Mouse (Mus musculus) liver, embryonic 14.5 days (tissue): ENCODE data around the gene Mrpl34. TPM values are rescaled to one million over a fixed set of nuclear protein-coding genes. Genes with fewer than 3 reads are reported as not detected.

Experiments
- ATAC-seq: fragments of 200-750 bp; cut with Nextera tagmentation; 2 replicates; pipeline ENCODE4 v1.8.0; 2017; ENCODE audit warnings: moderate number of reproducible peaks, mild to moderate bottlenecking, moderate library complexity; ENCODE audit not compliant: insufficient read depth
- DNase-seq, 3 experiments: peaks; one replicate each; pipeline ENCODE4 v3.0.0-alpha.2; 2012 to 2013; ENCODE audit warnings: low read depth in 3 of 3, low spot score in 3 of 3
- H3K27ac ChIP-seq: fragments of 300-500 bp; sonication (generic); 2 replicates; pipeline ENCODE4 v1.5.1; 2014; ENCODE audit warnings: moderate library complexity, mild to moderate bottlenecking, control low read depth, inconsistent platforms
- H3K27me3 ChIP-seq: fragments of 300-500 bp; sonication (generic); 2 replicates; pipeline ENCODE4 v1.6.1; 2014; ENCODE audit warnings: mild to moderate bottlenecking, low read length, moderate library complexity; ENCODE audit not compliant: control insufficient read depth, insufficient read depth
- H3K36me3 ChIP-seq: fragments of 300-500 bp; sonication (generic); replicated peaks from 2 replicates; pipeline ENCODE4 v1.6.1; 2014; ENCODE audit warnings: low read depth; ENCODE audit not compliant: control insufficient read depth, insufficient read depth
- H3K4me1 ChIP-seq, 2 experiments: fragments of 200-500 bp in 1 of 2; fragments of 300-500 bp in 1 of 2; sonication (generic) in 1 of 2; replicated peaks; 2 replicates each; pipeline ENCODE4 v1.6.1; 2012 to 2014; ENCODE audit warnings: antibody characterized with exemption in 1 of 2, inconsistent platforms in 1 of 2, low read length in 1 of 2; ENCODE audit not compliant: control insufficient read depth in 2 of 2, insufficient read depth in 2 of 2
- H3K4me2 ChIP-seq: fragments of 300-500 bp; sonication (generic); 2 replicates; pipeline ENCODE4 v1.6.1; 2014; ENCODE audit warnings: low read depth, mild to moderate bottlenecking, control low read depth, moderate library complexity
- H3K4me3 ChIP-seq, 2 experiments: fragments of 200-500 bp in 1 of 2; fragments of 300-500 bp in 1 of 2; sonication (generic) in 1 of 2; 2 replicates each; pipeline ENCODE4 v1.5.1; 2012 to 2014; ENCODE audit warnings: low read depth in 2 of 2, low read length in 2 of 2, mild to moderate bottlenecking in 2 of 2, control low read depth in 1 of 2, inconsistent platforms in 1 of 2, moderate library complexity in 1 of 2; ENCODE audit not compliant: insufficient read depth in 1 of 2
- H3K9ac ChIP-seq: fragments of 300-500 bp; sonication (generic); replicated peaks from 2 replicates; pipeline ENCODE4 v1.6.1; 2014; ENCODE audit warnings: mild to moderate bottlenecking, control low read depth, moderate library complexity
- H3K9me3 ChIP-seq: fragments of 300-500 bp; sonication (generic); 2 replicates; pipeline ENCODE4 v1.6.1; 2016; ENCODE audit warnings: low read length, mixed read lengths; ENCODE audit not compliant: control insufficient read depth
- CTCF ChIP-seq: IDR thresholded peaks from 2 replicates; pipeline ENCODE4 v1.5.1; 2016; ENCODE audit warnings: antibody characterized with exemption, low read depth, control low read depth
- EP300 ChIP-seq: IDR thresholded peaks from 2 replicates; pipeline ENCODE4 v1.6.1; 2016; ENCODE audit warnings: antibody characterized with exemption, low read depth
- WGBS: fragments of 180-500 bp; shearing (Covaris S2); extraction: QIAGEN DNeasy Blood & Tissue Kit; methylation state at CpG from one replicate; pipeline ENCODE4 v1.1.7; 2014; ENCODE audit not compliant: insufficient replicate concordance; 5-methylcytosine and 5-hydroxymethylcytosine counted together
- polyA plus RNA-seq, 2 experiments: library from polyadenylated mRNA; depleted of rRNA in 1 of 2; stranded (reverse) in 1 of 2; unstranded in 1 of 2; fragments of >200 nt; fragmentation: Nextera tagmentation in 1 of 2; extraction: Ambion mirVana in 1 of 2; gene quantifications; 2 replicates each; pipeline versions ENCODE4 v1.2.1 to v1.2.3; 2012 to 2014

Mrpl34 gene
- polyA plus RNA-seq, 2 experiments = 45.8 to 109 TPM

GRCm38 (mm10) chr8:71476099-71476940, 11.6 kb downstream of the Mrpl34 start:
- Histone ChIP-seq H3K9me3 (no peaks in the 10 kb centered on the region), H3K4me3 (peak overlapping the region; percentile 54 to 59), H3K4me1 (peaks cover 0 to 8% of the 10 kb centered on the region in 2 experiments; a peak in 2 of 4 replicates), H3K36me3 (peaks cover 13% of the 10 kb centered on the region), H3K27ac (no peak overlapping the region), H3K4me2 (peak overlapping the region; percentile 82), H3K9ac (peak overlapping the region; percentile 54), H3K27me3 (no peaks in the 10 kb centered on the region)
- under 1% methylated on average over 87 of the region's 121 CpGs for WGBS
- peak; percentile 40 to 64 (median 58) for DNase-seq
- ATAC-seq = peak; percentile 78
- no peak for TF ChIP-seq CTCF
- TF ChIP-seq EP300 = no peak

GRCm38 (mm10) chr8:71477196-71477845, 12.6 kb downstream of the Mrpl34 start:
- Histone ChIP-seq H3K9me3 (no peaks in the 10 kb centered on the region), H3K4me3 (peak overlapping the region in 1 of 2 experiments; percentile 54; a peak in 2 of 4 replicates), H3K4me2 (peak overlapping the region; percentile 82), H3K9ac (peak overlapping the region; percentile 54; the same call in 1 of the 2 replicates), H3K36me3 (peaks cover 9% of the 10 kb centered on the region), H3K27me3 (no peaks in the 10 kb centered on the region), H3K4me1 (peaks cover 0 to 8% of the 10 kb centered on the region in 2 experiments; a peak in 2 of 4 replicates), H3K27ac (no peak overlapping the region)
- TF ChIP-seq CTCF (peak; percentile 79), EP300 (no peak)
- WGBS = 37% methylated on average over 14 of the region's 14 CpGs
- ATAC-seq (no peak), DNase-seq (peak in 1 of 3 experiments; percentile 23)

- no peaks in the 10 kb centered on the region for H3K9me3 ChIP-seq
- H3K4me2 ChIP-seq = no peak overlapping the region
- ATAC-seq = no peak
- H3K27ac ChIP-seq = no peak overlapping the region
- H3K27me3 ChIP-seq = no peaks in the 10 kb centered on the region
- no peak overlapping the region for H3K4me3 ChIP-seq
- no peak overlapping the region for H3K9ac ChIP-seq
- TF ChIP-seq EP300 = no peak
- TF ChIP-seq CTCF = no peak
- peaks cover 0 to 8% of the 10 kb centered on the region in 2 experiments; a peak in 2 of 4 replicates for H3K4me1 ChIP-seq
- no peak for DNase-seq
- 77% methylated on average over 11 of the region's 11 CpGs for WGBS
- H3K36me3 ChIP-seq = peaks cover 7% of the 10 kb centered on the region
Observed at GRCm38 (mm10) chr8:71478943-71479342, 14.2 kb downstream of the Mrpl34 start.

GRCm38 (mm10) chr8:71483932-71484331, 19.2 kb downstream of the Mrpl34 start:
- ATAC-seq (no peak), DNase-seq (peak in 1 of 3 experiments; percentile 65)
- no peak overlapping the region for H3K27ac ChIP-seq
- 47% methylated on average over 8 of the region's 8 CpGs for WGBS
- peaks cover 0 to 5% of the 10 kb centered on the region in 2 experiments; a peak in 1 of 4 replicates for H3K4me1 ChIP-seq
- no peak overlapping the region for H3K4me2 ChIP-seq
- no peaks in the 10 kb centered on the region for H3K9me3 ChIP-seq
- H3K9ac ChIP-seq = no peak overlapping the region
- TF ChIP-seq CTCF = no peak
- no peak for TF ChIP-seq EP300
- H3K27me3 ChIP-seq = no peaks in the 10 kb centered on the region
- H3K4me3 ChIP-seq = no peak overlapping the region
- no peaks in the 10 kb centered on the region for H3K36me3 ChIP-seq

- no peak for TF ChIP-seq CTCF
- no peak for TF ChIP-seq EP300
- H3K36me3 ChIP-seq = no peaks in the 10 kb centered on the region
- H3K4me2 ChIP-seq = no peak overlapping the region
- no peak for ATAC-seq
- peaks cover 4 to 9% of the 10 kb centered on the region in 2 experiments; a peak in 3 of 4 replicates for H3K4me1 ChIP-seq
- no peak overlapping the region for H3K9ac ChIP-seq
- no peaks in the 10 kb centered on the region for H3K9me3 ChIP-seq
- no peaks in the 10 kb centered on the region for H3K27me3 ChIP-seq
- H3K4me3 ChIP-seq = no peak overlapping the region
- DNase-seq = no peak
- WGBS = 86% methylated on average over 19 of the region's 19 CpGs
- H3K27ac ChIP-seq = no peak overlapping the region
Observed at GRCm38 (mm10) chr8:71484736-71485135, 20.0 kb downstream of the Mrpl34 start.
